Mouse (Mus musculus) bone marrow, adult 2 months (tissue): ENCODE measurements around the gene Gucy2d.

Experiments used
- CTCF ChIP-seq: fragments of 200-500 bp; IDR thresholded peaks from 2 replicates; pipeline ENCODE4 v1.5.1; 2011; ENCODE audit warnings: low read length, control low read depth; ENCODE audit not compliant: control insufficient read depth, insufficient read depth
- POLR2A ChIP-seq: fragments of 200-500 bp; IDR thresholded peaks from 2 replicates; pipeline ENCODE4 v1.6.1; 2011; ENCODE audit warnings: low read depth, mild to moderate bottlenecking, control low read depth, low read length, borderline replicate concordance; ENCODE audit not compliant: control insufficient read depth

DNA sequence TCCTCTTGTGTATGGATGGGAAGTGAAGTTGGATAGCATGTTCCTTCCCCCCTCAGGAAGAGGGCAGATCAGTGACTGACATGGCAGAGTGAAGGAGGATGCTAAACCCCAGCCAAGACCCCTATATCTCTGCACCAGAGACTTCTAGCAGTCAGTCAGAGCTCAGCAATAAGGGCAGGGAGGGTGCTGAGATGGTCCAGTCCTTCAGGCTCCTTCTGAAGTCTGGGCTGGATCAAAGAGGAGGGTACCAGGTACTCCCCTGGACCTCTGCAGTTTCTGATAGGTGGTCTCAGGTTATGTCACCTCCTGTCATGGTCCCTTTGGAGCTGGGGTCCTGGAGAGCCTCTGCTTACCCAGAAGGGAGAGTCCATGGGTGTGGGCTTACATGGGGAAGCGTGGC is 55.4 kb downstream of the Gucy2d start:
- no peak for TF ChIP-seq CTCF
- no peak for TF ChIP-seq POLR2A
